Mouse (Mus musculus) neural tube, embryonic 13.5 days (tissue): Measurements from ENCODE around the gene Cdk5rap1. TPM values are rescaled to one million over a fixed set of nuclear protein-coding genes. Genes with fewer than 3 reads are reported as not detected.
"Not testable (repeated sequence)": the region's sequence is repeated elsewhere in the genome, so short reads cannot be mapped to it uniquely, and the experiment has no call there.

Experiments used
- ATAC-seq: fragments of 200-750 bp; cut with Nextera tagmentation; 2 replicates; pipeline ENCODE4 v1.8.0; 2017; ENCODE audit warnings: low read depth, mild to moderate bottlenecking, moderate TSS enrichment, moderate library complexity
- H3K27ac ChIP-seq: fragments of 300-500 bp; sonication (generic); replicated peaks from 2 replicates; pipeline ENCODE4 v1.5.1; 2015; ENCODE audit warnings: moderate library complexity, mild to moderate bottlenecking, inconsistent platforms
- H3K27me3 ChIP-seq: fragments of 300-500 bp; sonication (generic); 2 replicates; pipeline ENCODE4 v1.6.1; 2015; ENCODE audit warnings: mild to moderate bottlenecking, inconsistent platforms
- H3K36me3 ChIP-seq: fragments of 300-500 bp; sonication (generic); 2 replicates; pipeline ENCODE4 v1.6.1; 2015; ENCODE audit warnings: mild to moderate bottlenecking, inconsistent platforms
- H3K4me1 ChIP-seq: fragments of 300-500 bp; sonication (generic); replicated peaks from 2 replicates; pipeline ENCODE4 v1.6.1; 2015; ENCODE audit warnings: inconsistent platforms
- H3K4me2 ChIP-seq: fragments of 300-500 bp; sonication (generic); 2 replicates; pipeline ENCODE4 v1.6.1; 2015; ENCODE audit warnings: inconsistent platforms, mild to moderate bottlenecking, moderate library complexity
- H3K4me3 ChIP-seq: fragments of 300-500 bp; sonication (generic); 2 replicates; pipeline ENCODE4 v1.5.1; 2015; ENCODE audit warnings: mild to moderate bottlenecking, inconsistent platforms
- H3K9ac ChIP-seq: fragments of 300-500 bp; sonication (generic); 2 replicates; pipeline ENCODE4 v1.6.1; 2015; ENCODE audit warnings: moderate library complexity, mild to moderate bottlenecking, inconsistent platforms
- H3K9me3 ChIP-seq: fragments of 300-500 bp; sonication (generic); 2 replicates; pipeline ENCODE4 v1.6.1; 2016; ENCODE audit warnings: inconsistent platforms
- WGBS: fragments of 180-500 bp; shearing (Covaris S2); methylation state at CpG from one replicate; pipeline ENCODE4 v1.1.7; 2015; 5-methylcytosine and 5-hydroxymethylcytosine counted together
- polyA plus RNA-seq: library from polyadenylated mRNA; unstranded; fragments of >200 nt; fragmentation: Nextera tagmentation; extraction: Ambion mirVana; gene quantifications from 2 replicates; pipeline ENCODE4 v1.2.1, GENCODE M21; 2015

Cdk5rap1 gene
- polyA plus RNA-seq, 1 experiment from 2014 or later = 15.7 TPM

GRCm38 (mm10) chr2:154294746-154295145 is 78.1 kb downstream of the Cdk5rap1 start:
- H3K27me3 ChIP-seq, H3K4me3 ChIP-seq, H3K27ac ChIP-seq, H3K4me2 ChIP-seq, ATAC-seq, H3K36me3 ChIP-seq, H3K9me3 ChIP-seq, H3K9ac ChIP-seq, H3K4me1 ChIP-seq: not testable (repeated sequence)
- 2% methylated on average over 10 of the region's 10 CpGs for WGBS

- ATAC-seq = no peak
- Histone ChIP-seq H3K36me3 (no peaks in the 10 kb centered on the region), H3K4me1 (no peaks in the 10 kb centered on the region), H3K4me2 (no peak overlapping the region), H3K9me3 (no peaks in the 10 kb centered on the region), H3K4me3 (no peak overlapping the region), H3K27me3 (no peaks in the 10 kb centered on the region), H3K27ac (no peak overlapping the region), H3K9ac (no peak overlapping the region)
- 74% methylated on average over 1 of the region's 1 CpGs for WGBS
These were observed 80.0 kb downstream of the Cdk5rap1 start for GRCm38 (mm10) chr2:154292833-154293232.

- WGBS = 89% methylated on average over 3 of the region's 3 CpGs
- not testable (repeated sequence) for H3K27me3 ChIP-seq, ATAC-seq
These were observed 80.9 kb downstream of the Cdk5rap1 start for GRCm38 (mm10) chr2:154291866-154292265.

More at GRCm38 (mm10) chr2:154291866-154292265, 80.9 kb downstream of the Cdk5rap1 start:
- H3K9me3 ChIP-seq, H3K4me3 ChIP-seq, H3K36me3 ChIP-seq, H3K9ac ChIP-seq, H3K27ac ChIP-seq, H3K4me1 ChIP-seq, H3K4me2 ChIP-seq: not testable (repeated sequence)

Other genes with a start within 250 kb of the Cdk5rap1 start
- gene Bpifa3, start 242.7 kb downstream of the Cdk5rap1 start, polyA plus RNA-seq = not detected in 2 replicates
- gene Bpifa1, start 230.1 kb downstream of the Cdk5rap1 start, polyA plus RNA-seq = not detected in 2 replicates
- not detected in 2 replicates for gene Bpifa5, start 210.4 kb downstream of the Cdk5rap1 start, polyA plus RNA-seq
- gene Bpifb1, start 182.2 kb downstream of the Cdk5rap1 start, polyA plus RNA-seq = not detected in 2 replicates
- not detected in 2 replicates for gene Bpifb5, start 149.3 kb downstream of the Cdk5rap1 start, polyA plus RNA-seq
- gene Bpifb9a, start 115.2 kb downstream of the Cdk5rap1 start, polyA plus RNA-seq = not detected in 2 replicates
- not detected in 2 replicates for gene Bpifb9b, start 65.8 kb downstream of the Cdk5rap1 start, polyA plus RNA-seq
- gene Snta1, start 35.1 kb upstream of the Cdk5rap1 start, polyA plus RNA-seq = 6.6 and 7.7 TPM in 2 replicates
- gene Cbfa2t2, start 63.5 kb upstream of the Cdk5rap1 start, polyA plus RNA-seq = 49.4 and 50.8 TPM in 2 replicates
- gene 1700003F12Rik, start 174.1 kb upstream of the Cdk5rap1 start, polyA plus RNA-seq = 0.76 and 2.1 TPM in 2 replicates
- 0.33 and 0.59 TPM in 2 replicates for gene Actl10, start 178.8 kb upstream of the Cdk5rap1 start, polyA plus RNA-seq
- gene Necab3, start 185.9 kb upstream of the Cdk5rap1 start, polyA plus RNA-seq = 11.5 and 17.4 TPM in 2 replicates
- 6.0 and 6.3 TPM in 2 replicates for gene E2f1, start 196.9 kb upstream of the Cdk5rap1 start, polyA plus RNA-seq
- gene Pxmp4, start 230.7 kb upstream of the Cdk5rap1 start, polyA plus RNA-seq = 13.6 and 16.1 TPM in 2 replicates
- 1.0 and 2.0 TPM in 2 replicates for gene Zfp341, start 240.3 kb upstream of the Cdk5rap1 start, polyA plus RNA-seq
- 1.0 TPM in 1 of 2 replicates, not detected in the other for gene 4930519P11Rik, start 240.4 kb upstream of the Cdk5rap1 start, polyA plus RNA-seq